Mouse (Mus musculus): ENCODE results near the gene Camk1d.

DNA sequence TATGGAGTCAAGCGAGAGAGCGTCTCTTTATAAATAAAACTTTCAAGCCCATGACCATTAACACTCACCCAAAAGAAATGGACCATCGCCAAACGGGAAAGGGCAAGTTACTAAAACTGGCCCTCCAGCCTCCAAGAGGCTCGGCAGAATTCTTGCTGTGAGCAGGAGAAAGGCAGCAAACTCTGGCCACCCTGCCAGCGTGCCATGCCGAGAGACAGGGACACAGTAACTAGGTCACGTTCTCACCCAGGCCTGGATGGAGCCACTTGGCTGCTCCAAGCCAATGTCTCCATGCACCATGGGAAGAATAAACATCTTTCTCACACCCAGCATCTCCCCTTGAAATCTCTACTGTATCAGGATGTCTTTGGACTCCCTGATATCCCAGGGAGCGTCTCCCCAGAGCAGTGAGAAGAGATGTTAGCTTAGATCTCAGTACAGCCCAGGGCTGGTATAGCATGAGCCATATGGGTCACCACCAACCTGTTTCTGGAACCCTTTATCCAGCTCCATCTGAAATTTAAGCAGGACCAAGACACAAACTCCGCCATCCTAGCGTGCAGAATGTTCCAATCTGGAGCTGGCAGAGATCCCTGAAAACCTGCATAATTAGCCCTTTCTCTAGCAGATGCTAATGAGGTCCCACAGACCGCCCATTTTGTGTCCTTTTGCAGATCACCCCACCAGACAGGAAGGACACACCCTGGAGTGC, 38.7 kb downstream of the Camk1d start:
- TF ChIP-seq CTCF (IDR thresholded peaks at IDR 0.05; ENCODE audit: control insufficient read depth, insufficient read depth, insufficient read length), result no peak
- no peak for TF ChIP-seq FOSL1 (IDR thresholded peaks at IDR 0.05; ENCODE audit: insufficient read depth, low read length, poor library complexity, severe bottlenecking)
- TF ChIP-seq USF1 (IDR thresholded peaks at IDR 0.05; ENCODE audit: low read depth), result no peak
